Mouse (Mus musculus): ENCODE measurements around the gene AI464131.

- TF ChIP-seq POLR2A (IDR thresholded peaks at IDR 0.05; ENCODE audit: borderline replicate concordance, extremely low read depth, low read depth, low read length) (no peak), CTCF (IDR thresholded peaks at IDR 0.05; ENCODE audit: insufficient read depth, low read length) (no peak)
Measured at GRCm38 (mm10) chr4:41517233-41517632, 14.4 kb upstream of the AI464131 start, which contains the start of gene 1110017D15Rik.
